Mouse (Mus musculus): ENCODE data around the gene Acbd6.

The Acbd6 gene

DNA sequence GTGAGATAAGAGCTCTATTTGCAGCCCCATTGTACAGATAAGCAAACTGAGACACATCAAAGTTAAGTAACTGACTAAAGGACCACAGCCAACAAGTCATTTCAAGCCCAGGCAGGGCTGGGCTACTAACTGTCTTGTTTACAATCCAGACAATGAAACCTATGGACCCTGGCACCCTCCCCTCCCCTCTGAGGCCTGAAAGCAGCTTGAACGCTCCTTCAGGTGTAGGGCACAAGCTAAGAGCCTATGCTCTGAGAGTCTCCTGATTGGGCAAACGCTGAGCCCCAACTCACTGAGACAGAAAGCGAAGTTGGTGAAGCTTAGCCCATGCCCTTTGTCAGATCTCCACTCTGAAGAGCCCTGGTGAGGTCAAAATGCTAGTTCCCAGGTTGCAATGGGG, 166.4 kb downstream of the Acbd6 start:
- no peak for DNase-seq (ENCODE audit: low spot score)

- DNase-seq (ENCODE audit: low spot score), result no peak
Measured at GRCm38 (mm10) chr1:155725876-155726275, 168.0 kb downstream of the Acbd6 start.

- DNase-seq (ENCODE audit: low spot score), result no peak
Measured at GRCm38 (mm10) chr1:155727830-155728229, 169.9 kb downstream of the Acbd6 start.

- DNase-seq (ENCODE audit: low spot score), result no peak
Measured at GRCm38 (mm10) chr1:155729113-155729795, 171.3 kb downstream of the Acbd6 start.

GRCm38 (mm10) chr1:155731156-155731555, 173.2 kb downstream of the Acbd6 start:
- no peak for DNase-seq (ENCODE audit: low spot score)

DNA sequence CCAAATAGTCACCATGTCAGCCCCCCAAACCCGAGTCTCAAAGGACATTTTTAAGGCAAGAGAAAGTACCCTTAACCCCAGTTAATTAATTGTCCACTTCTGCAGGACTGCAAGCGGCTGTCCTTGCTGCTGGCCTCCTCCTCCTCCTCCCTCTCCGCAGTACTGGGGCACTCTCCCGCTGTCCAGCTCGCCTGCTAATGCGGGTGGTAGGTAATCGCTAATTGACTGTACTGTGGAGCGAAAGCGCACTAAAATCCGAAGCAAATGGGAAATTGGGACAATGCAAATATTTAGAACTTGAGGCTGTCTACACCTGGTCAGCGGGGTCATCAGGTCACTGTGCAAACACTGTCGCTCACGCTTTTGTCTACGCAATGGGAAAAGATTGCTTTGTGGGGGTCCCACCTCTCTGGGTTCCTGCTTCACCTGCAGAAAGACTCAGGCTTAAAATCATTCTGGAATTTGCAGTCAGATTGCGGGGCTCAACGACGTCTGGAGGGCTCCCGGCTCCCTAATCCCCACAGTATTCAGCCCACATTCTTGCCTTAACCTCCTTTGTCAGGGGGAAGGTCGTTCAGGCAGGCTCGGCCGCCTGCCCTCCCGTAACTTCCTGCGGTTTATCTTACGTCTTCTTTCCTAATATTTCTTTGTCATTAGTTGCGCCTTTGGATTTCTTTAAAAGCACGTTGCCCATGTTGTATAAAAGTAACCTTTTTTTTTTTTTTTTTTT, 178.3 kb downstream of the Acbd6 start:
- no peak for DNase-seq (ENCODE audit: low spot score)

DNA sequence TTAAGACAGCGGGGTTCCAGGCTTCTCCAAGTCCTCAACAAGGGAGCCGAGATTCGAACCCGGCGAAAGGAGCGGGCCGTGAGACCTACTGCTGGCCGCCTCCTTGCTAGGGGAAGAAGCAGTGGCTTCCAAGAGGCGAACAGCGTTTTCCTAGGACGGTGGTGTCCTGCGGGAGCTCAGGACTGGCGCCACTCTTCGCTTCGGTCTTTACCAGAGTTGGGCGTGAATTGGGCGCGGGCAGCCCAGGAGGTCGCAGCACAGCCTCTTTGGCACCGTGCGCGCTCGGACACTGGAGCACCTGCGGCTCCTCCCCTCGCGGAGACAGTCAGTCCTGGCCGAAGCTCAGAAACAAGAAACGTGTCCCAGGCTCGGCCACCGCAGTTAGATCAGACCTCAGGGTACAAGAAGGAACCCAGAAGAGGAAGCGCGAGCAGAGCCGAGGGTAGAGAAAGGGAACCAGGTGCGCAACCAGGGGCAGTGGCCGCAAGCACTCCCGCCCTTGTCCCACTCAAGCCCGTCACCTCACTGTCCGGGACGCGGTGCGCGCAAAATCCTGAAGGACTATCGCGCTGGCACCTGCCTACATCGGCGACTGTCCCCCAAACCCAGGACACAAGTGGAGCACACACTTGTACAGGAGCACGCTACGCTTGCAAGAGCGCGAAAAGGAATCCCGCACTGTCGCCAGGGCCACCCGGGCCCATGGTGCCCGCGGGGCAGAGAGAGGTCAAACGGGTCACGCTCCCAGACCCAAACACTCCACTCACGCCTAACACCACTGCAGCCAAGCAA, 179.3 kb downstream of the Acbd6 start:
- no peak for DNase-seq (ENCODE audit: low spot score)

DNA sequence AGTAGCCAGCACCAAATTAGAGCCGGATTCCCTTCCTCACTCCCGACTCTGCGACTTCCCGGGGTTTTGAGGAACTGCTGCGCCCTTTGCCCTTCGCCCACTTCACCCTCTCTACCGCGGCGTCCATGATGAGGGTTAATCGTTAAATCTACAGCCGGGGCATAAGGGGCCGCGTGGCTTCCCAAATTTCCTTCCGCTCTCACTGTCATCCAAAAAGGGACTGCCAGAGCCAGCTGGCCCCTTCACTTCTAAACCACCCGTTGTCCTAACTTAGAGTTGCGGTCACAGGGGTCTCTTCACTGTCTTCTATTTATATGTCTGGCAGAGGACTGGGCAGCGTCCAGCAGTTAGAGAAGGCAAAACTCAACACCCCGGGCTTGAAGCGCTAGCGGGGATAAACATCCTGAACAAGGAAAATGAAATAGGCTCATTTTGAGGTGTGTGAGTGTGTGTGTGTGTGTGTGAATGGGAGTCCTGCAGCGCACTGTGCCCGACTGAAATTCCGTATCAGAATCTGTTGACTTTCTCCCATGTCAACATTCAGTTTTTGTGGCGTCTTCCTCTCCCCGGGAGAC, 180.0 kb downstream of the Acbd6 start:
- no peak for DNase-seq (ENCODE audit: low spot score)

Data from ovary, postnatal 10 days (tissue).